Mouse (Mus musculus) hematopoietic stem cell, adult 5-6 weeks (primary cell): ENCODE data around the gene Iqck. TPM values are rescaled to one million over a fixed set of nuclear protein-coding genes. Genes with fewer than 3 reads are reported as not detected.

Experiments
- total RNA-seq: library from RNA; stranded (forward); fragments of 172-1452, 232-1000 nt; gene quantifications from 2 replicates; pipeline ENCODE4 v1.2.3, GENCODE M21; 2017

The Iqck gene
- total RNA-seq, 1 experiment from 2014 or later, result 0.99 TPM

Other genes starting within 250 kb of the Iqck start
- 30.0 and 36.3 TPM in 2 replicates for gene Gde1, start 150.0 kb upstream of the Iqck start, total RNA-seq
- gene Ccp110, start 143.2 kb upstream of the Iqck start, total RNA-seq, result 22.5 and 30.7 TPM in 2 replicates
- gene Vps35l, start 115.5 kb upstream of the Iqck start, total RNA-seq, result 40.2 and 49.3 TPM in 2 replicates
- 38.5 and 50.3 TPM in 2 replicates for gene Knop1, start 502 bp downstream of the Iqck start, total RNA-seq
- 23.8 and 28.0 TPM in 2 replicates for gene Gprc5b, start 139.5 kb downstream of the Iqck start, total RNA-seq